Mouse (Mus musculus) testis, adult 2 months (tissue): ENCODE measurements around the gene Acer1.

Source experiments
- CTCF ChIP-seq: fragments of 200-500 bp; IDR thresholded peaks from 2 replicates; pipeline ENCODE4 v1.5.1; 2012; ENCODE audit warnings: low read depth, mild to moderate bottlenecking, inconsistent platforms, low read length, moderate library complexity; ENCODE audit not compliant: control insufficient read depth, insufficient read depth, insufficient replicate concordance
- POLR2A ChIP-seq: fragments of 200-500 bp; IDR thresholded peaks from 2 replicates; pipeline ENCODE4 v1.6.1; 2012; ENCODE audit warnings: low read depth, mild to moderate bottlenecking, inconsistent platforms, low read length, moderate library complexity; ENCODE audit not compliant: control insufficient read depth

DNA sequence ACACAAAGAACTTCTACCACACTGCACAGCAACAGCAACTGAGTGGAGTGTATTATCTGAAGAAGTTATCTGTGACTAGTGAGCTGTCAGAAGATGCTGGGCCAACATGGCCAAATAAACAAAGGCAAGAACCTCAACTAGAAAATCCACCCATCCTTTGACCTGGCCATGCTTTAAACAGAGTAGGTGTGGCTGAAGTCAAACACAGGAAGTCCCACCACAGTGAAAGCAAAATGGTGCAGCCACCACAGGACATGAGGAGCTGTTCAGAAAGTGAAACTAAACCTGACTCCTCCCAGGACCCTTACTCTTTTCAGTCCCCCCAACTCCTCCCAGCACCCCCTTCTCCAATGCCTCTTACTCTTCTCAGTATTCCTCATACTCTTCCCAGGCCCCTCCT is 68.5 kb downstream of the Acer1 start:
- TF ChIP-seq CTCF = no peak
- TF ChIP-seq POLR2A = no peak
